Mouse (Mus musculus): ENCODE results near the gene Tenm4.

The Tenm4 gene

DNA sequence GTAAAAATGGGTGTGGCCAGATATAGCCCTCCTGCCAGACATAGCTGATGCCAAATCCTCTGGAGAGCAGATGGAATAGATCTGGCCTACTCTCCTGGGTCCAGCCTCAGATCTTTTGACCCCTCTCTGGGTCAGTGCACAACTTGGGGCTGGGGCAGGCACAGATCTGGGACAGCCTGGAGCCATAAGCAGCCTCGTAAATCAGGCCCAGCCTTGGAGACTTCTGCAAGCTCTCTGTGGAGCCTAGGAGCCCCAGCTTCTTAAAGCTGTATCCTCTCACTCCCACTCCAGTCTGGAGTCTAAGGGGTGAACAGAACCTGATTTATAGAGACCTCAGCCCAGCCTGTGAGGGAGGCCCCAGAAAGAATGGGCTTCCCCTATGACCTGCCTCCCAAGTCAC lies 354.3 kb downstream of the Tenm4 start:
- peak; percentile 37 for DNase-seq (ENCODE audit: low spot score)

DNA sequence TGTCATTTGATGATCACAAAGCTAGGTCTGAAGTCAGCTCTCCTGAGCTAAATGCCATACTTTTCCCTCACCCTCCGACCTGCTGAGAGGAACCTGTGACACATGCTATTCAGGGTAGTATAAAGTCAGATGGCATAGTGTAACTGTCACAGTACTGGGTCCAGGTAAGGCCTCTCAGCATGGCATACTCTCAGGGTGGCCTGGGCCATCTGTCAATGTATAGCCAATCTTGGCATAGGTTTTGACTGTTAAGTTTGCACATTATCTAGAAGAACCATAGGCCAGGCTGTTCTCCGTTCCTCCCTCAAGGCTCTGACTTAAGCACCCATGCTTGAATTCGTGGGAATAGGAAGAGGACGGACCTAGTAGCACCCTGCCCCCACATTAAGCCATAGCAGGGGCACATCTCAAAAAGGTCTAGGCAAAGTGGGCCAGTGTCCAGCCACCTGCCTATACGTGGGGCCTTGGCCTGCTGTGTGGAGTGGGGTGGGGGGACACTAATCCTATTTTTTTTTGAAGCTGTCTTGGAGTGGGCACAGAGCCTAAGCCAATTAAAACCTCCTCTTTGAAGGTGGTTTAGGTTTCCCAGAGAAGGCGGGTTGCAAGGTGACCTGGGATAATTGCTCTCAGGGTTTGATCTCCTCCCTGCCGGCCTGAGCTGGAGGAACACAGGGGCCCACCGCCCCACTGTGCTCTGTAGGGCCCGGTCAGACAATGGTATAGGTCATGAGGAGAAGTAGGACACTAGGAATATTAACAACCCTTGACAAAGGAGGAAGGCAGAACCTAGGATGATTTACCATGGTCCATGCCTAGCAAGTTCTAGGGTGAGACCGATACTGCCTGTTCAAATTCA lies 359.8 kb downstream of the Tenm4 start:
- no peak for DNase-seq (ENCODE audit: low spot score)

DNA sequence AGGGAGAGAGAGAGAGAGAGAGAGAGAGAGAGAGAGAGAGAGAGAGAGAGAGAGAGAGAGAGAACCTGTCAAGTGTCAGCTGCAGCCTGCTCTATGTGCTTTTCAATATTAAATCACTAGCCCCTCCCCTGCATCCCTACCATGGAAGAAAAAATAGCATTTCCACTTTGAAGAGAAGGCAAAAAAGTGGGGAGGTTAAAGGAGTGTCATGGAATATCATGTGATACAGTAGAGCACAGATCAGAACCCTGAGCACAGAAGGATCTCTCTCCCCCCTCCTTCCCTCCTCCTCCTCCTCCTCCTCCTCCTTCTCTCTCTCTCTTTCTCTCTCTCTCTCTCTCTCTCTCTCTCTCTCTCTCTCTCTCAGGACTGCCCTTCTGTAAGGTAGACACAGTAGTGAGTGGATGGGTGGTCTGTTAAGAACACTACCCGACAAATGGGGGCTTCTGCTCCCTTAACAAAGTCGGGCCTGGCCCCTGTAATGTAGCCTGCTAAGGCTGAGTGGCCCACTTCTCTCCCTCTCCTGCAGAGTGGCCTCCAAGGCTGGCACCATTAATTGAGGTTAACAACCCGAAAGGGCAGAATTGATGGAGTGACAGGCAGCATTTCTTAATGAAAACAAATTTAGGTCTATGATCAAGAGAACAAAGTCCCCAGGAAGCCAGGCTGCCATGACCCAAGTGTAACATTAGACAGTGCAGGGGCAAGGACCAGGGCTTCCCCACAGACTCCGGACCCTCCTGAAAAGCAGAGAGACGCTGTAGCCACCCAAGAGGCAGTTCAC lies 361.1 kb downstream of the Tenm4 start:
- DNase-seq (ENCODE audit: low spot score) = peak; percentile 65

DNA sequence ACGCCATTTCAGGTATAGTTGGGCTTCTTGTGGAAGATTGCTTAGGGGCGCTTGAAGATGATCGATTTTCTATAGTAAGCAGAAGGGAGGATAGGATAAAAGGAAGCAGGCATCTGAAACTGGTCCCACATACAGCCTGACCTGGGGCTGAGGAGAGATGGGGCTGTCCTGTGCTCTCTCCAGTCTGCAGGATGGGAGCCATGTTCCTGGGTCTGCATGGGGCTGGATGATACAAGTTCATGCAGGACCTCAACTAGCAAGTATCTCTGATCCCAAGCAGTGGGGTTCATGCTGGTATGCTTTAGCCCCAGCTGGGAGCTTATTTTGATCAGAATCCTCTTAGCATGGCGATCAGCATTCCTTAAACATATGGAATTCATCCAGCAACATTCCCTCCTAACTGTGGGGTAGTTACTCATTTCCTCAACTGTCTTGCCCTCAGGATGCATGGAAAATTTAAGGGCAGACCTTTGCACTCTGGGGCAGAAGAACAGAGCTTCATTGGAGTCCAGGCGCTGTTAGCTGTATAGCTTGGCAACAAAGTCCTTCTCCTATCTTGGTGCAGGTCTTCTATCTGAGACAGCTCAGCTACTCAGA lies 361.9 kb downstream of the Tenm4 start:
- peak; percentile 74 for DNase-seq (ENCODE audit: low spot score)

DNA sequence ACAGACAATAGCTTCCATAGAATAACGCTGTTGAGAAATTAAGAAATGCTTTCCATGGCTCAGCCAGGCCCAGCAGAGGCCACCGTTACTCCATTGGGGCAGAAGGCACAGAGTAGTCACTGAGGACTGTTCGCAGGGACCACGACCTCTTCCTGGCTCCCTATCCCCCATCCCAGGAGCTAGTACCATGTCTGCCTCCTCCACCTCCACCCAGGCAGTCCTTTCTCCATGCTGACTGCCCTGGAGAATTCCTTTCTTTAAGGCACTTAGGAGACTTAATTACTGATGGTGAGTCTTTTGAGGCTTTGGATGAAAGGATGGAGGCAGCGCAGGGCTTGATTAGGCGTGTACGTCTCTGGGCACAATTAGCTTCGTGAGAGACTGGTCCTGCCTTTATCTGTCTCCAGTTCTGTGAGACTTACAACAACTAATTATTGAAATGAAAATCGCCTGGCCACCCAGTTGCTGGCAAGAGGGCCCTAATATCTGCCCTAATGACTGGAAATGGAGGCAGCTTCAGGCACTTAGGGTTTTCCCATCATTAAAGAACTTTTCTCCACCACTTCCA lies 365.4 kb downstream of the Tenm4 start:
- DNase-seq (ENCODE audit: low spot score) = no peak

DNA sequence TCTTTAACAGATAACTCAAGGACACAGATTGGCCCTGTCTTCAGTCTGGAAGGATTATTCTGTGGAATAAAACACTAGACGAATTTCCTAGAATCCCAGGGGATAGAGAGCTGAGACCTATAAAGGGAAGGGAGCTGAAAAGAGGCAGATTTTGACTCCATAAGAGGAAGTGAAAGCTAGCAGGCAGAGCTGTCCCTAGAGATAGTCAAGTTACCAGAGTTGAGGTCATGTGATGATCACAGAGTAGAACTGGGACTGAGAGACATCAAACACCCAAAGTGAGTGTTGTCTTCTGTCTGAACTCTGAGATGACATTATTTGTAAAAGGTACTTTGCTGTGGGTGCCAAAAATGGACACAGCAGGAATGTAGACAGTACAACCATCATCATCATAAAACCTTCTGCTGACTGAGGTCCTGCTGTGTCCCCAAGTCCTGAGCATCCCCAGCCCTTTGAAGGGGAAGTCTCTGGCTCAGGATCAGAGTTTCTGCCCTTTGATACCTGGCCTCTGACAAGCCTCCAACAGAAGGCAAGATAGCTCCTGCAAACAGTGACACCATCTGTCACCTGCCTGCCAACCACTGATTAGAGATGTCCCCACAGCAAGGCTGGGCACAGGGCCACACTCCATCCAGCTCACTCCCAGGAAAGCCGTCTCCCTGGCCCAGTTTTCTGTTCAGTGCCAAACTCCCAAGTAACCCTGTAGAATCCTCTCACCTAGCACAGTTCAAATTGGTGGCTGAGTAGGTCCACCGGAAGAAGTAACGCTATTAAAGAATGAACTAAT lies 368.4 kb downstream of the Tenm4 start:
- no peak for DNase-seq (ENCODE audit: low spot score)

DNA sequence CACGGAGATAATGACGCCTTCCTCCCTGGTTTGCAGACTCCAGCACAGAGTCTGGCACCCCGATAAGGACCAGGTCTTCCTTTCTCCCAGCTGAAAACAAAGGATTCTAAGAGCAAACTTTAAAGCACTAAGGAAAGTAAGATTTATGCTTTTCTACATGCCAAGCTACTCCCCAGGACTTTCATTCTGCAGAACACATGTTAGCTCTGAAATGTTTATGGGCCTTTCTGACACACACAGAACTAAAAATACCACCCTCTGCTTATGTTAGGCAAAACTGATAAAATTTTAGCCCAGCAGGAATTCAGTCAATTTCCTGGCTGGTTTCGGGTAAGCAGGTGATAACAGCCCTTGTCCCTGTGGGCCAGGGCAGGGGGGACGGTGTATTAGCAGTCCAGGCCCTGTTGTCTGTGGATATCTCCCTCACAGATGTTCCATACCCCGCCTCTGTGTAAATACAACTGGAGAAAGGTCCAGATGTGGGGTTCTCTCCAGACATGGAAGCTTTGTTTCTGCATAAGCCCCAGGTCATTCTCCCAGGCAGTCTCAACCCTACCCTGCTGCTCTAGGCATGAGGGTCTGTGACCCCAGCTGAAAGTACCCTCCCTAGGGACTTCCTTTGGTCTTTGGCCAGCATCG lies 369.5 kb downstream of the Tenm4 start:
- no peak for DNase-seq (ENCODE audit: low spot score)

DNA sequence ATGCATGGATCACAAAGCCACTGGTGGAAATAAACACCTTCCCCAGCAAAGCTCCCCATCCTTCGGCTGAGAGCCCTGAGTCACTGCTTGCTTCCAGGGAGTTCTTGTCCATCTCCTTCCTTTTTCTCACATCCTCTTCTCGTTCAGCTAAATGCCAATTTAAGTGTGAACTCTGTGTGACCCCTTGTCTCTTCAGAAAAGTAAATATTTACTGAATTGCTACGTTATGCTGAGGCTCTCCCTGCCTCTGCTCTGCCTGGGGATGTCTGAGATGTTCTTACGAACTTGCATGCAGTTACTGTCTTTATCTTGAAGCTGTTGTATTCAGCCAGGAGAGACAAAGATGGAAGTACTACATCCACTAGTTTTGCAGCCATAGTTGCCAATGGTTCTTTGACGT lies 374.9 kb downstream of the Tenm4 start:
- no peak for DNase-seq (ENCODE audit: low spot score)

DNA sequence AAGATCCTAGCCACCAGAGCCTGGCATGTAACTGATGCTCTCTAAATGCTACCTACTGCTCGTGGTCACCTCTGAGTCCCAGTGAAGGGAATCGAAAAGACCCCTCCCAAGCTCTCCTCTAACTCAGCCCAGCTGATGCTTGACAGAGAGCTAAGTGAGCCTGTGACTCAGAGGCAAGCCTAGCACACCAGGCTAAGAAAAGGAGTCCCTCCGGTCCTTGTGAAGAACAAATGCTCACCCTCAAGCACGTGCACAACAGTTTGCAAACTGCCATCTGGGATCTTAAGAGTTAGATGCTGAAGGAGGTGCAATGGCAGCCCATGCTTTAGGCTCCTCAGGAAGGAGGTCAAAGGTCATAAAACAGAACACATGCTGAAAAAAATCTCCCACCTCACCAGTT lies 380.8 kb downstream of the Tenm4 start:
- DNase-seq (ENCODE audit: low spot score) = no peak

DNA sequence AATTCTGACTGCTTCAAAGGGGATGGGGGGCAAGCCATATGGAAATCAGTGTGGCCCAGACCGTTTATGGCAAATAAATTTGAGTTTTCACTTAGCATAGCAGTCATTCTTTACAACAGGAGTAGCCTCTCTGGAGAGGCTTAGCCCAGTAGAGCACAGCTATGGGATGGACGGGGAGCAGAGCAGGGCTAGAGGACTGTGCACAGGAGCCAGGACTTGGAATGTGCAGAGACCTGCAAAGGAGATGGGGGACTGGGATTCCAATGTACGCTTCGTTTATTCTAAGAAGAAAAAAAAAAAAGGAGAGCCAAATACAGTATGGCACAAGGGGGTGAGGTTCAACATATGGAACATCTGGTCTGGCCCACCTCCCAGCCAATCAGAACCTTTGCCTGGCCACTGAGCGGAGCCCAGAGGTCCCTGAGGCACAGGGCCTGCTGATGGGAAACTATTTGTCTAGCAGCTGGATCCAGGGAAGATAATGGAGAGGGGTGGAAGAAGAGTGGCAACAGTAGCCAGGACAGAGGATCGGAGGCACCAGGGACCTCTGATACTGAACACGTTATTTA lies 381.3 kb downstream of the Tenm4 start:
- no peak for DNase-seq (ENCODE audit: low spot score)

DNA sequence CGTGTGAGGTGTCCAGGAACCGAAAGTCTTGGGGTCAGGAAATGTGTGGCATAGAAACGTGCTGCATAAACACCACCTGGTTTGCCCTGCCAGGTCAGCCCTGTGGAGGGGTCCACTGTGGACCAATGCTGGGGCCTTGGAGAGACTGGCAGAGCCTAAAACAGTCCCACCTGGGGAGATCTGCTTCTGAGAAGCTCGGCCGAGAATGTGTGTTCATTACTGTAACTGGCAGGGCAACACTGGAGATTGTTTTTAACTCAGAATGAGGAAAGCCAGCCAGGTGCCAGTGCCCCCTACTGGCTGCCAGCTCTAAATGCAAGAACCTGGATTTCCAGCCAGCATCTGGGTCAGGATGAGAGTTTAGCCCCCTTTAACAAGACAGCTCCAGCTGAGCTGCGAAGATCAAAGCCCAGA lies 383.2 kb downstream of the Tenm4 start:
- peak; percentile 73 for DNase-seq (ENCODE audit: low spot score)

DNA sequence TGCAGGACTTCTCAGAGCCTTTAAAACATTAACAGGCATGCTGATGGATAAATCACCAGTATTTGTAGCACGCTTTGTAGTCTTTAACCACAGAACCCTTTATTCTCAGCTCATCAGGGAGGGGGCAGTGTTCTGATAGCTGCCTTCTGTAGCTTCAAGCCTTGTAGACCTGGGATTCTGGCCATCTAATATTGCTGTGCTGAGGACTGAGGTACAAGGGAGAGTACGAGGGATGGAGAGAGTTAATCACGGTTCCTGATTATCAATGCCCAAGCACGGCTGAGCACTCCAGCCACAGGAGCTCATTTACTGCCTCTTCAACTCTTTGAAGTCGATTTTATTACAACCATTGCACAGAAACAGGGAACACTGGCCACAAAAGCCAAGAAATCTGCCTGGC lies 384.2 kb downstream of the Tenm4 start:
- DNase-seq (ENCODE audit: low spot score) = peak; percentile 50

DNA sequence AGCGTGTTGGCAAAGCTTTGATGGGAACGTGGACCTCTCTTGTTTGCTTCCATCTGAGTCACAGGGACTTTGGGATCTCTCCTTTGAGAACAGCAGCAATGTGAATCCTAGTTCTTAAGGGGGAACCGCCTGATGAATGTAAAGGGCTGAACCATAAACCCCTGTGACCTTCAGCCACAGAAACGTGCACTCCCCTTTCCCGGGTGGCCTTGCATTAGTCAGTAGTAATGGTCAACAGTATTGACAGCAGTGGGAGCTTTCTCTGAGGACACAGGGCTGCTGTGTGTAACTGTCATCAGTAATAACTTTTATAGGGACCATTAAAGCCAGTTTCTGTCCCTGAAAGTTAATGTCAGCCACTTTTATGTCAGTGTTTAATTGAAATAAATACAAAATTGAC lies 385.7 kb downstream of the Tenm4 start:
- DNase-seq (ENCODE audit: low spot score) = no peak

DNA sequence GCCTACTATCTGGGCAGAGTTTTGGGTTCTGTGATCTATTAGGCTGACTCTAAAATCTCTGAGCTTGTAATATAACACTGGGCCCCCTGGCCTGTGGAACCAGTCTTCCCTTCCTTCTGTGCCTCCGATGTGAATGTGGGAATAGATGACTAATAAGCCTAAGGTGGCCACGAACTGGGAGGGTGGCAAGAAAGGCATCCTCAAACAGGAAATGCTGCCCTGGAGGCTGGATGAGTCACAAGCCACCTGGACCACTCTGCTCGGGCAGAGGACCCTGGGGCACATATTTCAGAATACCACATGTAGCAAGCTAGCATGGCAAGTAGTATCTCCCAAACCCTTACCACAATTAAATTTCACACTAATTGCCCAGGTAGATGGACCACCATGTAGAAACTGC lies 391.8 kb downstream of the Tenm4 start:
- no peak for DNase-seq (ENCODE audit: low spot score)

DNA sequence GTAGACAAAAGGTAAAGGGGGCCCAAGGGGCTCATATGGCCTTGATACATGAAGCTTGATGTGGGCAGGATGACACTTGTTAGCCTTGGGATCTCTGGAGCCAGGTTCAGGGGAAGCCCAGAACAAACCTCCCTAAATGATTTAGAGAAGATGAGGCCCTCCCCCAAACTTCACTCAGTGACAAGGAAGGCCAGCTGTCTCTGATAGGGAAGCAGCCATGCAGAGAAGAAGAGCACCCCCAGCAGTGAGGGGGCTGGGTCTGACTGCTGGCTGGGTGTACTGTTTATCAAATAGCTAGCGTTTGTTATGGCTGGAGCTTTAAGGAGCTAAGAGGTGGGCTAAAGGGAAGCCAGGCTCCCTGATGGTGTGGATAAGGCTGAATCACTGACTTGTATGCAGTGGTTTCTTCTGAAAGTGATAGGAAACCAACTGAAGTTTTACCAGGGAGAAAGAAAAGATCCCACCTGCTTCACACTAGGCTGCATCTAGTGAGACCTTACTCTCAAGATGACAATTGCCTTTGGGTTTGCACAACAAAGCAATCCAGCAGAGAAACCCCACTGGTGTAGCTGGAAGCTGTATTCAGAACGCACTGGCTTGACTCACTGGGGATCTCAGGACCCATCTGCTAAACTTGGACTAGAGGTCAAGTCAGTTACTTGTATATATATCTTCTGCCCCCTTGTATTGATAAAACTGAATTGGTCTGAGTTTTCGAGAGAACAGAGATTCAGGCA lies 392.5 kb downstream of the Tenm4 start:
- DNase-seq (ENCODE audit: low spot score) = no peak

DNA sequence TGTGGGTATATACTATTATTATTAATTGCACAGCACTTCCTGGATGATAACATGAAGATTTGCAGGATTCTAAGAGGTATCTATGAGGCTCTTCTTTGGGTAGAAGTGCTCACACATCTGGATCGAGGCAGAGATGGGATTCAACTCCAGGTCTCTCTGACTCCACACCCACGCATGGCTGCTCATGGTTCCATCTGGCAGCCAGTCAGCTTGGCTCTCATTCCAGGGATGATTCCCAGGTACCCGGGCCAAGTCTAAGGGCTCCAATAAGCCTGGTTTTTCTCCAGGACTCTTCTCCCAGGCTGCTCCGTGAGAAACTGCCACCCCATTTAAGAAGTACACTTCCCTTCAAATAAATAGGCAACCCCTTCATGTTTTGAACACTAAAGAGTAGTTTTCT lies 394.8 kb downstream of the Tenm4 start:
- no peak for DNase-seq (ENCODE audit: low spot score)

DNA sequence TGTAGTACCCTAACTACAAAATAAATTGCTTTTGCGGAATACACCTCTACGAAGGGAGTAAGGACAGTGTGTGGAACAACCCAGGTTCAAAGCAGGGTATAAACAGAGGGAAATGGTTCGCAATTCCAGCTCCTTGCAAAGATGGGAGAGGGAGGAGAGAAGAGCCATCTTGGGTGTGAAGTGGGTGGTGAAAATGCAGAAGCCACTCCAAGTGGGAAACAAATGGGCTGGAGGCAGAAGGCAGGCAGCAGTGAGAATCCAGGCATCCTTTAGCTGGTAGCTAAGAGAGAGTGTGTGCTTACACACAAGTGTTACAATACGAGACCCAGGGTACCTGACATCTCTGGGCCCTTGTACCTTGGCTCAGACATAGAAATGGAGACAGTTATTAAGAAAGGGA lies 395.2 kb downstream of the Tenm4 start:
- DNase-seq (ENCODE audit: low spot score) = no peak

DNA sequence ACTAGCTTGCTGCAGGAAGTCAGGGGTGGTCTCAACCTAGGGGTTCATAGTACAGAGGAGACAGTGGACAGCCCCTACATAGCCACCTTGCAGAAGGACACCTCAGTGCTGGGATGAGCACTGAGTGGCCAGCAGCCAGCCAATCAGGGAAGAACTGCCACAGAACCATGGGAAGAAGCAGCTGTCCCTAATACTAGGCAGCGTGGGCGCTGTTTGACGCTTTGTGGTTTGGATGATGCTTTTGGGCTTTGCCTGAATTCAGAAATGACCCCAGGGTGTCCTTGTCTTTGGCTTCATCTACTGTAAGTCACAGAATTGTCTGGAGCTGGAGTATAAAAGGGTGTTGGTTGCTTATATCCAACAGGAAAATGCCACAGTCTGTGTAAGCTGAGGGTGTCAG lies 397.0 kb downstream of the Tenm4 start:
- DNase-seq (ENCODE audit: low spot score) = no peak

DNA sequence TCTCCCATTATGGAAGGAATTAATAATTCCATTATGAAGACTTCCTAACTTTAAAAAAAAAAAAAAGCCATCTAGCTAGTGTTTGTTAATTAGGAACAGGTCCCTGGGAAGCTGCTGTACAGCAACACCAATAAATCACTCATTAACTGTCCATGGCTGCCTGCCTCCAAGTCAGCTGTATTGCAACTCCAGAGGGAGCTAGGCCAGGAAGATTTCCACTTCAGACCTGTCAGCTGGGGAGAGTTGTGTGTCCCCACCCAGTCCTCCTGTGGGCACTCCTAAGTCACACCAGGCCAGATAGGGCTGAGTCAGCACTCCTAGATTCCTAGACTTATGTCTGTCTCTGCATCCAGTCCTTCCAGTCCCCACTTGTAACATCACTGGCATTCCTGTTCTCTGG lies 399.9 kb downstream of the Tenm4 start:
- peak; percentile 15 for DNase-seq (ENCODE audit: low spot score)

DNA sequence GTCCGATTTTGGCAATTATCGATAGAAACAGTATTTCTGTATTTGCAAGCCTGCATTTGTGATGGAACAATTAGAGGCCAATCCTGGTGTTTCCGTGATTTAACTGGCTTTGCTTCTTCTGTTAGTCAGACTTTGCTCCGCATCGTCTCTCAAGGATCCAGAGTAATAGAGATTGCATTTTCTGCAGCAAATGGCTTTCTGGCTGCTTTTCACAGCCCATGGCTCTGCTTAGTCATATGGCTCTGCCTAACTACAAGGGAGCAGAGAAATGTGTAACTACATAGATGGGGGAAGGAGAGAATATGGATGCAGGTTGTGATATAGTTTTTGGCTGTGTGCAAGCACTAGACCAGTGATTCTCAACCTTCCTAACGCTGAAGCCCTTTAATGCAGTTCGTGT lies 401.9 kb downstream of the Tenm4 start:
- DNase-seq (ENCODE audit: low spot score) = no peak

Measured in embryo, embryonic 10.5 days (tissue).